30 mouse cellular contexts compared by ENCODE assay signal in genomic region chr15:101494203-101494602, GRCm38 (mm10). TPM values are rescaled to one million over a fixed set of nuclear protein-coding genes. Genes with fewer than 3 reads are reported as not detected.
"Had no signal": no experiment of that assay in that cellular context is flagged by ENCODE, and none has a peak within 500 bp of the region (broad histone marks: within the 10 kb centered on the region; RNA-seq: fewer than 3 reads in every experiment).

No protein-coding gene starts in this region.

- H3K27ac ChIP-seq: kidney, postnatal 0 days; layer of hippocampus, adult 2 months; liver, embryonic 13.5 days; midbrain, embryonic 13.5 days; stomach, embryonic 15.5 days had no signal

- H3K9ac ChIP-seq: liver, embryonic 13.5 days; midbrain, embryonic 13.5 days; stomach, embryonic 15.5 days had no signal

- H3K4me1 ChIP-seq: liver, embryonic 13.5 days; midbrain, embryonic 13.5 days had no signal

- H3K27me3 ChIP-seq: liver, embryonic 13.5 days; midbrain, embryonic 13.5 days; stomach, embryonic 15.5 days had no signal

- H3K36me3 ChIP-seq: liver, embryonic 13.5 days; midbrain, embryonic 13.5 days; stomach, embryonic 15.5 days had no signal

- DNase-seq: kidney, adult 18-20 months; kidney, postnatal 25 days; layer of hippocampus, adult 9-11 months; liver, embryonic 13.5 days; lung, adult 2 months; lung, postnatal 14 days; lung, postnatal 4 days; thymus, adult 18-20 months; thymus, postnatal 4 days had no signal

- H3K4me2 ChIP-seq: liver, embryonic 13.5 days; midbrain, embryonic 13.5 days; stomach, embryonic 15.5 days had no signal

- ATAC-seq: midbrain, embryonic 13.5 days; midbrain, embryonic 16.5 days had no signal

- H3K9me3 ChIP-seq: liver, embryonic 13.5 days; midbrain, embryonic 13.5 days; stomach, embryonic 15.5 days had no signal

- H3K4me3 ChIP-seq: layer of hippocampus, adult 2 months; liver, embryonic 13.5 days; midbrain, embryonic 13.5 days; stomach, embryonic 15.5 days had no signal

RNA-seq across cellular contexts. Expression of gene Krt83, which starts 2.9 kb away (rescaled TPM):
- total RNA-seq: layer of hippocampus, adult 2 months; layer of hippocampus, postnatal 25 days; left cerebral cortex, adult 18-20 months; left cerebral cortex, postnatal 10 days; left cerebral cortex, postnatal 36 days; liver, adult 2 months; megakaryocyte-erythroid progenitor cell, adult 5-6 weeks had no signal
- polyA plus RNA-seq: kidney, embryonic 14.5 days; kidney, postnatal 0 days; limb, embryonic 11.5 days; liver, adult 2 months; liver, embryonic 13.5 days; lung, embryonic 16.5 days; midbrain, embryonic 13.5 days; midbrain, embryonic 16.5 days; neural tube, embryonic 14.5 days; testis, adult 2 months had no signal

RNA-seq across cellular contexts. Expression of gene Krt86, which starts 20.9 kb away (rescaled TPM):
- total RNA-seq: layer of hippocampus, adult 2 months; layer of hippocampus, postnatal 25 days; left cerebral cortex, adult 18-20 months; left cerebral cortex, postnatal 10 days; left cerebral cortex, postnatal 36 days; liver, adult 2 months; megakaryocyte progenitor cell, adult 5-6 weeks; megakaryocyte-erythroid progenitor cell, adult 5-6 weeks had no signal
- polyA plus RNA-seq: kidney, embryonic 14.5 days; kidney, postnatal 0 days; limb, embryonic 11.5 days; liver, adult 2 months; liver, embryonic 13.5 days; liver, embryonic 16.5 days; lung, embryonic 16.5 days; midbrain, embryonic 13.5 days; neural tube, embryonic 14.5 days; small intestine, adult 2 months; stomach, embryonic 15.5 days had no signal

RNA-seq across cellular contexts. Expression of gene Gm49425, which starts 22.9 kb away (rescaled TPM):
- total RNA-seq: layer of hippocampus, adult 2 months; layer of hippocampus, postnatal 25 days; left cerebral cortex, adult 18-20 months; left cerebral cortex, postnatal 10 days; left cerebral cortex, postnatal 36 days; liver, adult 2 months; megakaryocyte-erythroid progenitor cell, adult 5-6 weeks had no signal
- polyA plus RNA-seq: kidney, embryonic 14.5 days; kidney, postnatal 0 days; large intestine, adult 2 months; limb, embryonic 11.5 days; liver, adult 2 months; liver, embryonic 13.5 days; liver, embryonic 16.5 days; lung, adult 2 months; lung, embryonic 16.5 days; midbrain, embryonic 13.5 days; midbrain, embryonic 16.5 days; small intestine, adult 2 months; stomach, embryonic 15.5 days; testis, adult 2 months had no signal

RNA-seq across cellular contexts. Expression of gene Krt81, which starts 30.7 kb away (rescaled TPM):
- total RNA-seq: layer of hippocampus, adult 2 months; layer of hippocampus, postnatal 25 days; left cerebral cortex, adult 18-20 months; left cerebral cortex, postnatal 10 days; left cerebral cortex, postnatal 36 days; liver, adult 2 months; megakaryocyte progenitor cell, adult 5-6 weeks; megakaryocyte-erythroid progenitor cell, adult 5-6 weeks had no signal
- polyA plus RNA-seq: kidney, embryonic 14.5 days; kidney, postnatal 0 days; large intestine, adult 2 months; limb, embryonic 11.5 days; limb, embryonic 14.5 days; liver, adult 2 months; liver, embryonic 13.5 days; liver, embryonic 16.5 days; lung, adult 2 months; lung, embryonic 16.5 days; midbrain, embryonic 13.5 days; neural tube, embryonic 14.5 days; small intestine, adult 2 months; stomach, embryonic 15.5 days; testis, adult 2 months had no signal

RNA-seq across cellular contexts. Expression of gene Krt84, which starts 38.4 kb away (rescaled TPM):
- total RNA-seq: layer of hippocampus, adult 2 months; layer of hippocampus, postnatal 25 days; left cerebral cortex, adult 18-20 months; left cerebral cortex, postnatal 10 days; left cerebral cortex, postnatal 36 days; liver, adult 2 months; megakaryocyte progenitor cell, adult 5-6 weeks; megakaryocyte-erythroid progenitor cell, adult 5-6 weeks had no signal
- polyA plus RNA-seq: kidney, embryonic 14.5 days; kidney, postnatal 0 days; limb, embryonic 11.5 days; liver, adult 2 months; liver, embryonic 13.5 days; liver, embryonic 16.5 days; lung, embryonic 16.5 days; midbrain, embryonic 13.5 days; midbrain, embryonic 16.5 days; stomach, embryonic 15.5 days; testis, adult 2 months had no signal
